Mouse (Mus musculus): Measurements from ENCODE around the gene AC134908.4. TPM values are rescaled to one million over a fixed set of nuclear protein-coding genes. Genes with fewer than 3 reads are reported as not detected.
"Not testable (repeated sequence)": the region's sequence is repeated elsewhere in the genome, so short reads cannot be mapped to it uniquely, and the experiment has no call there.

AC134908.4 gene
- polyA plus RNA-seq, 1 experiment = 5.0 TPM

DNA sequence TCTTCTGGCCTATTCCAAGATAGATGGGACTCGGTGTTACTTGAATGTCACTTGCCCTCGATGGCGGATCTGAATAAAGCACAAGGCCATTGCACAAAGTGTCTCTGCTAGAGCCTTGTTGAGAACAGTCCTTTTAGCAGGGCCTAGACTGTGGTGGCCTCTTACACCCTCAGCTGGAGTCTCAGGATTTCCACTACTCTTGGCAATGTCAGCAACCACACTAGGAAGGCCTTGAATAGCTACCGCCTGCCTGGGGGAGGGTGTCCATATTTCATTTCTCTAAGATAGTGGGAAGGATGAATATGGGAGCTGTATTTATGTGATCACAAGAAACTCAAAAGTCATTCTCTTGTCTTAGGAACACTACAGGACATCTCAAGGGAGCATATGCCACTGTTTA lies 47.2 kb downstream of the AC134908.4 start:
- DNase-seq = no peak
- Histone ChIP-seq H3K4me1 (ENCODE audit: control insufficient read depth, insufficient read depth, low read length) (no peaks in the 10 kb centered on the region), H3K27me3 (ENCODE audit: control insufficient read depth, insufficient read depth, low read length) (no peaks in the 10 kb centered on the region), H3K27ac (ENCODE audit: insufficient read depth, low read length) (no peak overlapping the region), H3K4me3 (replicated peaks; ENCODE audit: insufficient read depth, low read depth, low read length) (no peak overlapping the region)
- 93% methylated on average over 4 of the region's 4 CpGs for WGBS
- TF ChIP-seq POLR2A (IDR thresholded peaks at IDR 0.05; ENCODE audit: borderline replicate concordance, insufficient read depth, low read length) (no peak), CTCF (IDR thresholded peaks at IDR 0.05; ENCODE audit: borderline replicate concordance, insufficient read depth, low read depth, low read length) (no peak)

DNA sequence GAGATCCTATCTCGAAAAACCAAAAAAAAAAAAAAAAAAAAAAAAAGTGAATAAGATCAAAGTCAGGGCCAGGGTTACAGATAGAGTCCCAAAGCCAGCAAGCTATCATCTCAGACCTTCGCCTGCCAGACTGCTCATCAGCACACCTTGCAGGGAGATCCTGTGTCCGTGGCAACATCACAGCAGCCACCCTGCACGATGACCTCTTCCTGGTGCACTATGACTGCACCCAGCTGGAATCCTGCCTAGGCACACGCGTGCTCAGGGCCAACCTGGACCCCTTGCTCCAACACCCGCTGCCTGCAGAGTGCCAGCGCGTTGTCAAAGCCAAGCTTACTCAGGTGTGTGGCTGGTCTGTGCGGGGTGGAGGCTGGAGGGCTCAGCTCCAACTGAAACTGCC lies 51.1 kb downstream of the AC134908.4 start:
- WGBS = 55% methylated on average over 10 of the region's 10 CpGs
- TF ChIP-seq CTCF (IDR thresholded peaks at IDR 0.05; ENCODE audit: borderline replicate concordance, insufficient read depth, low read depth, low read length) (no peak), POLR2A (IDR thresholded peaks at IDR 0.05; ENCODE audit: borderline replicate concordance, insufficient read depth, low read length) (no peak)

DNA sequence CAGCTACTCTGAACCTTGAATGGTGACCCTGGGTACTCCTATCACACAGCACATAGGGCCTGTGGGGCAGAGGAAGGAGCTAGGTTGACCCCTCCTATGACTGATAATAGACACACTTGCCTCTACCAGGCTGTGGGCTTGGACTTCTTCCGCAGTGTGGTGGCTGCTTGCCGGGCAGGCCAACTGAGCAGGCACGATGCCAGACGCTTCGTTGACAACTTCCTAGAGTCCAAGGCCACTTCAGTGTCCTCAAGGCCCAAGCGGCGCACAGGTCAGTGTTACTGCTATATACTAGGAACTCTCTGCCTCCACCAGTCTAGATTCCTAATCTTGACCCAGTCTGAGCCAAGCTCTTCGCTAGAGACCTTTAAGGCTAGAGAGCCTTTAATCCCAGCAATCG lies 51.6 kb downstream of the AC134908.4 start:
- TF ChIP-seq POLR2A (IDR thresholded peaks at IDR 0.05; ENCODE audit: borderline replicate concordance, insufficient read depth, low read length) (no peak), CTCF (IDR thresholded peaks at IDR 0.05; ENCODE audit: borderline replicate concordance, insufficient read depth, low read depth, low read length) (no peak)
- Histone ChIP-seq H3K4me1 (ENCODE audit: control insufficient read depth, insufficient read depth, low read length) (no peaks in the 10 kb centered on the region), H3K27me3 (ENCODE audit: control insufficient read depth, insufficient read depth, low read length) (no peaks in the 10 kb centered on the region), H3K27ac (ENCODE audit: insufficient read depth, low read length) (no peak overlapping the region), H3K4me3 (replicated peaks; ENCODE audit: insufficient read depth, low read depth, low read length) (no peak overlapping the region)
- WGBS = 70% methylated on average over 9 of the region's 9 CpGs
- no peak for DNase-seq

More for the DNA sequence above, 51.1 kb downstream of the AC134908.4 start:
- H3K4me3 ChIP-seq (replicated peaks; ENCODE audit: insufficient read depth, low read depth, low read length) = no peak overlapping the region
- no peaks in the 10 kb centered on the region for H3K4me1 ChIP-seq (ENCODE audit: control insufficient read depth, insufficient read depth, low read length)
- no peak overlapping the region for H3K27ac ChIP-seq (ENCODE audit: insufficient read depth, low read length)
- H3K27me3 ChIP-seq (ENCODE audit: control insufficient read depth, insufficient read depth, low read length) = no peaks in the 10 kb centered on the region
- no peak for DNase-seq

DNA sequence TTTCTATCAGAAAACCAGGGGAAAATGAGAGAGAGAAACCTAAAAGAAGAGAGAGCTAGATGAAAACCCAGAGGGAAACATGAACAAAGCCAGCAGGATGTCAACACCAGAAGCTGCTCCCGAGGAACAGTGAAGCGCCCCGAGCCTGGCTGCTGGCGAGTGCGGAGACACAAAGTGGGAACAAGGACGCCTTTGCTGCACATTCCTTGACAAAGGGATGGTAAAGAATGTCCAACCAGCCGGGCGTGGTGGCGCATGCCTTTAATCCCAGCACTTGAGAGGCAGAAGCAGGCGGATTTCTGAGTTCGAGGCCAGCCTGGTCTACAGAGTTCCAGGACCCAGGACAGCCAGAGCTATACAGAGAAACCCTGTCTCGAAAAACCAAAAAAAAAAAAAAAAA lies 54.0 kb downstream of the AC134908.4 start:
- 62% methylated on average over 12 of the region's 12 CpGs for WGBS
- not testable (repeated sequence) for H3K4me3 ChIP-seq (replicated peaks; ENCODE audit: insufficient read depth, low read depth, low read length); DNase-seq; H3K4me1 ChIP-seq (ENCODE audit: control insufficient read depth, insufficient read depth, low read length); H3K27ac ChIP-seq (ENCODE audit: insufficient read depth, low read length); H3K27me3 ChIP-seq (ENCODE audit: control insufficient read depth, insufficient read depth, low read length)

Other genes starting within 250 kb of the AC134908.4 start
- 35.9 and 38.0 TPM in 2 replicates for gene Sox8, start 225.0 kb downstream of the AC134908.4 start, polyA plus RNA-seq (2012; rRNA removed)
- 18.6 and 19.1 TPM in 2 replicates for gene Lmf1, start 216.6 kb downstream of the AC134908.4 start, polyA plus RNA-seq (2012; rRNA removed)
- gene Gng13, start 78.5 kb downstream of the AC134908.4 start, polyA plus RNA-seq (2012; rRNA removed) = 489 and 519 TPM in 2 replicates
- 3.7 and 4.1 TPM in 2 replicates for gene Chtf18, start 68.2 kb downstream of the AC134908.4 start, polyA plus RNA-seq (2012; rRNA removed)
- gene Rpusd1, start 68.0 kb downstream of the AC134908.4 start, polyA plus RNA-seq (2012; rRNA removed) = 96.4 and 97.4 TPM in 2 replicates
- 0.73 and 1.1 TPM in 2 replicates for gene Mslnl, start 59.6 kb downstream of the AC134908.4 start, polyA plus RNA-seq (2012; rRNA removed)
- 0.21 and 0.38 TPM in 2 replicates for gene Msln, start 41.3 kb downstream of the AC134908.4 start, polyA plus RNA-seq (2012; rRNA removed)
- 43.5 and 45.5 TPM in 2 replicates for gene Narfl, start 21.9 kb downstream of the AC134908.4 start, polyA plus RNA-seq (2012; rRNA removed)
- 340 and 348 TPM in 2 replicates for gene Haghl, start 10.0 kb downstream of the AC134908.4 start, polyA plus RNA-seq (2012; rRNA removed)
- gene Ccdc78, start 9.1 kb downstream of the AC134908.4 start, polyA plus RNA-seq (2012; rRNA removed) = 0.47 and 0.79 TPM in 2 replicates
- gene Fam173a, start 2.8 kb downstream of the AC134908.4 start, polyA plus RNA-seq (2012; rRNA removed) = 167 and 178 TPM in 2 replicates
- gene Metrn, start 1.5 kb upstream of the AC134908.4 start, polyA plus RNA-seq (2012; rRNA removed) = 534 and 542 TPM in 2 replicates
- gene Fbxl16, start 13.4 kb upstream of the AC134908.4 start, polyA plus RNA-seq (2012; rRNA removed) = 187 and 207 TPM in 2 replicates
- gene Wdr24, start 28.0 kb upstream of the AC134908.4 start, polyA plus RNA-seq (2012; rRNA removed) = 32.8 and 34.2 TPM in 2 replicates
- 65.8 and 75.2 TPM in 2 replicates for gene Jmjd8, start 33.2 kb upstream of the AC134908.4 start, polyA plus RNA-seq (2012; rRNA removed)
- 326 and 333 TPM in 2 replicates for gene Stub1, start 37.7 kb upstream of the AC134908.4 start, polyA plus RNA-seq (2012; rRNA removed)
- gene Rhbdl1, start 41.6 kb upstream of the AC134908.4 start, polyA plus RNA-seq (2012; rRNA removed) = 111 and 119 TPM in 2 replicates
- gene Gm20683, start 46.1 kb upstream of the AC134908.4 start, polyA plus RNA-seq (2012; rRNA removed) = 42.9 and 45.9 TPM in 2 replicates
- gene Rhot2, start 49.2 kb upstream of the AC134908.4 start, polyA plus RNA-seq (2012; rRNA removed) = 105 and 121 TPM in 2 replicates
- gene Wdr90, start 65.8 kb upstream of the AC134908.4 start, polyA plus RNA-seq (2012; rRNA removed) = 21.6 and 26.9 TPM in 2 replicates
- gene Mcrip2, start 73.1 kb upstream of the AC134908.4 start, polyA plus RNA-seq (2012; rRNA removed) = 31.9 and 34.1 TPM in 2 replicates
- 110 and 116 TPM in 2 replicates for gene Mettl26, start 79.4 kb upstream of the AC134908.4 start, polyA plus RNA-seq (2012; rRNA removed)
- 0.95 and 1.1 TPM in 2 replicates for gene Wfikkn1, start 85.2 kb upstream of the AC134908.4 start, polyA plus RNA-seq (2012; rRNA removed)
- gene Rab40c, start 124.1 kb upstream of the AC134908.4 start, polyA plus RNA-seq (2012; rRNA removed) = 70.0 and 74.6 TPM in 2 replicates
- 170 and 191 TPM in 2 replicates for gene Pigq, start 149.3 kb upstream of the AC134908.4 start, polyA plus RNA-seq (2012; rRNA removed)
- 1.9 and 2.5 TPM in 2 replicates for gene Nhlrc4, start 149.3 kb upstream of the AC134908.4 start, polyA plus RNA-seq (2012; rRNA removed)
- gene A930017K11Rik, start 156.9 kb upstream of the AC134908.4 start, polyA plus RNA-seq (2012; rRNA removed) = 13.4 and 14.0 TPM in 2 replicates
- 88.7 and 92.8 TPM in 2 replicates for gene Capn15, start 190.1 kb upstream of the AC134908.4 start, polyA plus RNA-seq (2012; rRNA removed)

All from cerebellum, adult 2 months (tissue).